Mouse (Mus musculus) forebrain, embryonic 16.5 days (tissue): ENCODE data around the gene Lrp4. TPM values are rescaled to one million over a fixed set of nuclear protein-coding genes. Genes with fewer than 3 reads are reported as not detected.

Experiments used
- ATAC-seq: fragments of 200-750 bp; cut with Nextera tagmentation; 2 replicates; pipeline ENCODE4 v1.8.0; 2017; ENCODE audit warnings: mild to moderate bottlenecking, moderate library complexity
- H3K27ac ChIP-seq: fragments of 300-500 bp; sonication (generic); 2 replicates; pipeline ENCODE4 v1.5.1; 2014; ENCODE audit warnings: low read length, control low read depth
- H3K27me3 ChIP-seq: fragments of 300-500 bp; sonication (generic); replicated peaks from 2 replicates; pipeline ENCODE4 v1.6.1; 2014; ENCODE audit warnings: low read length; ENCODE audit not compliant: control insufficient read depth, insufficient read depth
- H3K36me3 ChIP-seq: fragments of 300-500 bp; sonication (generic); 2 replicates; pipeline ENCODE4 v1.6.1; 2014; ENCODE audit not compliant: control insufficient read depth, insufficient read depth
- H3K4me1 ChIP-seq: fragments of 300-500 bp; sonication (generic); replicated peaks from 2 replicates; pipeline ENCODE4 v1.6.1; 2014; ENCODE audit warnings: low read length; ENCODE audit not compliant: control insufficient read depth, insufficient read depth
- H3K4me2 ChIP-seq: fragments of 300-500 bp; sonication (generic); 2 replicates; pipeline ENCODE4 v1.6.1; 2014; ENCODE audit warnings: mild to moderate bottlenecking, low read length, control low read depth
- H3K4me3 ChIP-seq: fragments of 300-500 bp; sonication (generic); replicated peaks from 2 replicates; pipeline ENCODE4 v1.5.1; 2014; ENCODE audit warnings: mild to moderate bottlenecking, low read length, control low read depth
- H3K9ac ChIP-seq: fragments of 300-500 bp; sonication (generic); replicated peaks from 2 replicates; pipeline ENCODE4 v1.6.1; 2014; ENCODE audit warnings: low read depth, low read length, control low read depth
- H3K9me3 ChIP-seq: fragments of 300-500 bp; sonication (generic); 2 replicates; pipeline ENCODE4 v1.6.1; 2016; ENCODE audit warnings: low read length; ENCODE audit not compliant: control insufficient read depth
- WGBS: fragments of 180-500 bp; shearing (Covaris S2); extraction: QIAGEN DNeasy Blood & Tissue Kit; methylation state at CpG from one replicate; pipeline ENCODE4 v1.1.7; 2014; 5-methylcytosine and 5-hydroxymethylcytosine counted together
- polyA plus RNA-seq: library from polyadenylated mRNA; unstranded; fragments of >200 nt; fragmentation: Nextera tagmentation; extraction: Ambion mirVana; gene quantifications from 2 replicates; pipeline ENCODE4 v1.2.1, GENCODE M21; 2015

Gene Lrp4
- polyA plus RNA-seq, 1 experiment from 2014 or later = 4.5 TPM

- ATAC-seq = peak; percentile 28; the same call in 1 of the 2 replicates
- no peak overlapping the region for H3K4me3 ChIP-seq
- no peak overlapping the region for H3K27ac ChIP-seq
- H3K9me3 ChIP-seq = no peaks in the 10 kb centered on the region
- no peaks in the 10 kb centered on the region for H3K27me3 ChIP-seq
- no peak overlapping the region for H3K9ac ChIP-seq
- 18% methylated on average over 7 of the region's 7 CpGs for WGBS
- no peak overlapping the region for H3K4me2 ChIP-seq
- H3K36me3 ChIP-seq = no peaks in the 10 kb centered on the region
- peaks cover 10% of the 10 kb centered on the region; the same call in 1 of the 2 replicates for H3K4me1 ChIP-seq
These were observed 12.8 kb downstream of the Lrp4 start for GRCm38 (mm10) chr2:91470055-91470647.

GRCm38 (mm10) chr2:91474358-91474757 lies 17.0 kb downstream of the Lrp4 start:
- Histone ChIP-seq H3K9me3 (no peaks in the 10 kb centered on the region), H3K4me1 (peaks cover 8% of the 10 kb centered on the region; the same call in 1 of the 2 replicates), H3K36me3 (no peaks in the 10 kb centered on the region), H3K4me2 (no peak overlapping the region), H3K4me3 (no peak overlapping the region), H3K27ac (no peak overlapping the region), H3K27me3 (no peaks in the 10 kb centered on the region), H3K9ac (no peak overlapping the region)
- 72% methylated on average over 12 of the region's 12 CpGs for WGBS
- ATAC-seq = no peak

GRCm38 (mm10) chr2:91475791-91476190 lies 18.5 kb downstream of the Lrp4 start:
- 91% methylated on average over 7 of the region's 7 CpGs for WGBS
- H3K9me3 ChIP-seq = no peaks in the 10 kb centered on the region
- H3K9ac ChIP-seq = no peak overlapping the region
- H3K4me2 ChIP-seq = no peak overlapping the region
- H3K4me1 ChIP-seq = 0 out of 2 replicates have a peak, but pooled peaks cover 3% of the 10 kb centered on the region
- no peak overlapping the region for H3K4me3 ChIP-seq
- no peak overlapping the region for H3K27ac ChIP-seq
- ATAC-seq = no peak
- no peaks in the 10 kb centered on the region for H3K27me3 ChIP-seq
- H3K36me3 ChIP-seq = no peaks in the 10 kb centered on the region

- Histone ChIP-seq H3K4me1 (0 out of 2 replicates have a peak, but pooled peaks cover 3% of the 10 kb centered on the region), H3K4me2 (no peak overlapping the region), H3K27ac (no peak overlapping the region), H3K36me3 (no peaks in the 10 kb centered on the region), H3K9ac (no peak overlapping the region), H3K27me3 (no peaks in the 10 kb centered on the region), H3K4me3 (no peak overlapping the region), H3K9me3 (no peaks in the 10 kb centered on the region)
- ATAC-seq = no peak
- 75% methylated on average over 17 of the region's 17 CpGs for WGBS
These were observed 18.9 kb downstream of the Lrp4 start for GRCm38 (mm10) chr2:91476251-91476661.

GRCm38 (mm10) chr2:91476841-91477240 lies 19.5 kb downstream of the Lrp4 start:
- WGBS = 86% methylated on average over 7 of the region's 7 CpGs
- ATAC-seq = no peak
- H3K27ac ChIP-seq = no peak overlapping the region
- no peak overlapping the region for H3K9ac ChIP-seq
- no peaks in the 10 kb centered on the region for H3K36me3 ChIP-seq
- 0 out of 2 replicates have a peak, but pooled peaks cover 3% of the 10 kb centered on the region for H3K4me1 ChIP-seq
- H3K9me3 ChIP-seq = no peaks in the 10 kb centered on the region
- no peaks in the 10 kb centered on the region for H3K27me3 ChIP-seq
- no peak overlapping the region for H3K4me3 ChIP-seq
- H3K4me2 ChIP-seq = no peak overlapping the region

- Histone ChIP-seq H3K36me3 (no peaks in the 10 kb centered on the region), H3K9ac (no peak overlapping the region), H3K4me1 (0 out of 2 replicates have a peak, but pooled peaks cover 3% of the 10 kb centered on the region), H3K4me3 (no peak overlapping the region), H3K9me3 (no peaks in the 10 kb centered on the region), H3K27ac (no peak overlapping the region), H3K4me2 (no peak overlapping the region), H3K27me3 (no peaks in the 10 kb centered on the region)
- WGBS = 77% methylated on average over 9 of the region's 9 CpGs
- ATAC-seq = peak; percentile 56
These were observed 23.1 kb downstream of the Lrp4 start for GRCm38 (mm10) chr2:91480399-91480801.

GRCm38 (mm10) chr2:91480805-91481514 lies 23.6 kb downstream of the Lrp4 start:
- WGBS = 65% methylated on average over 6 of the region's 6 CpGs
- ATAC-seq = peak; percentile 75

GRCm38 (mm10) chr2:91484698-91485097 lies 27.4 kb downstream of the Lrp4 start:
- no peaks in the 10 kb centered on the region for H3K36me3 ChIP-seq
- ATAC-seq = no peak

More at GRCm38 (mm10) chr2:91480805-91481514, 23.6 kb downstream of the Lrp4 start:
- no peak overlapping the region for H3K4me2 ChIP-seq
- H3K36me3 ChIP-seq = no peaks in the 10 kb centered on the region
- no peak overlapping the region for H3K4me3 ChIP-seq
- no peaks in the 10 kb centered on the region for H3K9me3 ChIP-seq
- H3K27ac ChIP-seq = no peak overlapping the region
- H3K4me1 ChIP-seq = 0 out of 2 replicates have a peak, but pooled peaks cover 3% of the 10 kb centered on the region
- no peak overlapping the region for H3K9ac ChIP-seq
- no peaks in the 10 kb centered on the region for H3K27me3 ChIP-seq

GRCm38 (mm10) chr2:91485256-91485655 lies 27.9 kb downstream of the Lrp4 start:
- Histone ChIP-seq H3K36me3 (no peaks in the 10 kb centered on the region), H3K9ac (no peak overlapping the region)
- no peak for ATAC-seq

More at GRCm38 (mm10) chr2:91484698-91485097, 27.4 kb downstream of the Lrp4 start:
- no peak overlapping the region for H3K4me3 ChIP-seq
- WGBS = 80% methylated on average over 4 of the region's 4 CpGs
- no peak overlapping the region for H3K4me2 ChIP-seq
- H3K27me3 ChIP-seq = no peaks in the 10 kb centered on the region
- no peak overlapping the region for H3K9ac ChIP-seq
- no peak overlapping the region for H3K27ac ChIP-seq
- H3K9me3 ChIP-seq = no peaks in the 10 kb centered on the region
- 0 out of 2 replicates have a peak, but pooled peaks cover 3% of the 10 kb centered on the region for H3K4me1 ChIP-seq

More at GRCm38 (mm10) chr2:91485256-91485655, 27.9 kb downstream of the Lrp4 start:
- H3K4me2 ChIP-seq = no peak overlapping the region
- H3K9me3 ChIP-seq = no peaks in the 10 kb centered on the region
- H3K4me3 ChIP-seq = no peak overlapping the region
- 0 out of 2 replicates have a peak, but pooled peaks cover 3% of the 10 kb centered on the region for H3K4me1 ChIP-seq
- 89% methylated on average over 6 of the region's 6 CpGs for WGBS
- H3K27ac ChIP-seq = no peak overlapping the region
- no peaks in the 10 kb centered on the region for H3K27me3 ChIP-seq
